Mouse (Mus musculus) midbrain, embryonic 12.5 days (tissue): ENCODE results near the gene Gsg1l2. TPM values are rescaled to one million over a fixed set of nuclear protein-coding genes. Genes with fewer than 3 reads are reported as not detected.

Source experiments
- ATAC-seq: fragments of 200-750 bp; cut with Nextera tagmentation; 2 replicates; pipeline ENCODE4 v1.8.0; 2017; ENCODE audit warnings: low read depth, moderate TSS enrichment, moderate library complexity; ENCODE audit not compliant: low FRiP score
- H3K27ac ChIP-seq: fragments of 300-500 bp; sonication (generic); replicated peaks from 2 replicates; pipeline ENCODE4 v1.5.1; 2016; ENCODE audit warnings: mild to moderate bottlenecking
- H3K27me3 ChIP-seq: fragments of 300-500 bp; sonication (generic); 2 replicates; pipeline ENCODE4 v1.6.1; 2016; ENCODE audit warnings: mild to moderate bottlenecking
- H3K36me3 ChIP-seq: fragments of 300-500 bp; sonication (generic); 2 replicates; pipeline ENCODE4 v1.6.1; 2016
- H3K4me1 ChIP-seq: fragments of 300-500 bp; sonication (generic); 2 replicates; pipeline ENCODE4 v1.6.1; 2016
- H3K4me2 ChIP-seq: fragments of 300-500 bp; sonication (generic); replicated peaks from 2 replicates; pipeline ENCODE4 v1.6.1; 2016; ENCODE audit warnings: mild to moderate bottlenecking, moderate library complexity
- H3K4me3 ChIP-seq: fragments of 300-500 bp; sonication (generic); 2 replicates; pipeline ENCODE4 v1.5.1; 2016; ENCODE audit warnings: mild to moderate bottlenecking
- H3K9ac ChIP-seq: fragments of 300-500 bp; sonication (generic); replicated peaks from 2 replicates; pipeline ENCODE4 v1.6.1; 2016; ENCODE audit warnings: mild to moderate bottlenecking, moderate library complexity
- H3K9me3 ChIP-seq: fragments of 300-500 bp; sonication (generic); 2 replicates; pipeline ENCODE4 v1.6.1; 2016; ENCODE audit warnings: mild to moderate bottlenecking
- WGBS: fragments of 180-500 bp; shearing (Covaris S2); methylation state at CpG from one replicate; pipeline ENCODE4 v1.1.7; 2016; 5-methylcytosine and 5-hydroxymethylcytosine counted together
- polyA plus RNA-seq: library from polyadenylated mRNA; unstranded; fragments of >200 nt; fragmentation: Nextera tagmentation; extraction: Ambion mirVana; gene quantifications from 2 replicates; pipeline ENCODE4 v1.2.1, GENCODE M21; 2016

Gsg1l2 gene
- not detected in 2 replicates for polyA plus RNA-seq

GRCm38 (mm10) chr11:67774379-67774778 is at the start of gene Gsg1l2:
Gene Gsg1l2 (plus strand): TSS chr11:67774608.
- WGBS: 89% methylated on average over 12 of the region's 12 CpGs

GRCm38 (mm10) chr11:67727095-67727494 is 47.3 kb upstream of the Gsg1l2 start:
- H3K4me2 ChIP-seq: no peak overlapping the region
- H3K9me3 ChIP-seq: no peaks in the 10 kb centered on the region
- H3K4me3 ChIP-seq: no peak overlapping the region
- no peaks in the 10 kb centered on the region for H3K36me3 ChIP-seq
- 84% methylated on average over 6 of the region's 6 CpGs for WGBS
- H3K9ac ChIP-seq: no peak overlapping the region
- no peaks in the 10 kb centered on the region for H3K27me3 ChIP-seq
- no peaks in the 10 kb centered on the region for H3K4me1 ChIP-seq
- ATAC-seq: no peak
- no peak overlapping the region for H3K27ac ChIP-seq

More at GRCm38 (mm10) chr11:67774379-67774778, at the start of gene Gsg1l2:
- no peak within 1 kb of the TSS for H3K4me2 ChIP-seq
- no peaks in the 10 kb centered on the region for H3K4me1 ChIP-seq
- no peaks in the 10 kb centered on the region for H3K27me3 ChIP-seq
- H3K9ac ChIP-seq: no peak within 1 kb of the TSS
- no peak within 1 kb of the TSS for H3K4me3 ChIP-seq
- H3K36me3 ChIP-seq: no peaks in the 10 kb centered on the region
- no peak within 1 kb of the TSS for H3K27ac ChIP-seq
- no peaks in the 10 kb centered on the region for H3K9me3 ChIP-seq
- ATAC-seq: no peak

GRCm38 (mm10) chr11:67728726-67729125 is 45.7 kb upstream of the Gsg1l2 start:
- Histone ChIP-seq H3K27ac (no peak overlapping the region), H3K27me3 (no peaks in the 10 kb centered on the region), H3K4me2 (no peak overlapping the region), H3K4me3 (no peak overlapping the region), H3K4me1 (no peaks in the 10 kb centered on the region), H3K9me3 (no peaks in the 10 kb centered on the region), H3K9ac (no peak overlapping the region), H3K36me3 (no peaks in the 10 kb centered on the region)
- no peak for ATAC-seq

GRCm38 (mm10) chr11:67731056-67731455 is 43.4 kb upstream of the Gsg1l2 start:
- Histone ChIP-seq H3K36me3 (no peaks in the 10 kb centered on the region), H3K9ac (no peak overlapping the region), H3K9me3 (no peaks in the 10 kb centered on the region), H3K4me3 (no peak overlapping the region), H3K27ac (no peak overlapping the region), H3K4me2 (no peak overlapping the region), H3K27me3 (no peaks in the 10 kb centered on the region), H3K4me1 (no peaks in the 10 kb centered on the region)
- WGBS: 88% methylated on average over 2 of the region's 2 CpGs
- ATAC-seq: no peak

- Histone ChIP-seq H3K27me3 (no peaks in the 10 kb centered on the region), H3K4me3 (no peak overlapping the region), H3K9me3 (no peaks in the 10 kb centered on the region), H3K4me2 (no peak overlapping the region), H3K9ac (no peak overlapping the region), H3K27ac (no peak overlapping the region), H3K36me3 (no peaks in the 10 kb centered on the region), H3K4me1 (no peaks in the 10 kb centered on the region)
- ATAC-seq: no peak
- 67% methylated on average over 1 of the region's 1 CpGs for WGBS
Measured at GRCm38 (mm10) chr11:67733726-67734125, 40.7 kb upstream of the Gsg1l2 start.

- ATAC-seq: no peak
- H3K27me3 ChIP-seq: no peaks in the 10 kb centered on the region
- no peak overlapping the region for H3K9ac ChIP-seq
- 75% methylated on average over 3 of the region's 3 CpGs for WGBS
- H3K9me3 ChIP-seq: no peaks in the 10 kb centered on the region
- no peak overlapping the region for H3K4me2 ChIP-seq
- H3K36me3 ChIP-seq: no peaks in the 10 kb centered on the region
- H3K27ac ChIP-seq: no peak overlapping the region
- no peak overlapping the region for H3K4me3 ChIP-seq
- no peaks in the 10 kb centered on the region for H3K4me1 ChIP-seq
Measured at GRCm38 (mm10) chr11:67734597-67734996, 39.8 kb upstream of the Gsg1l2 start.

GRCm38 (mm10) chr11:67738345-67738744 is 36.1 kb upstream of the Gsg1l2 start:
- no peak overlapping the region for H3K27ac ChIP-seq
- H3K9ac ChIP-seq: no peak overlapping the region
- ATAC-seq: no peak
- WGBS: 80% methylated on average over 6 of the region's 6 CpGs
- no peak overlapping the region for H3K4me3 ChIP-seq
- no peaks in the 10 kb centered on the region for H3K4me1 ChIP-seq
- H3K9me3 ChIP-seq: no peaks in the 10 kb centered on the region
- no peaks in the 10 kb centered on the region for H3K27me3 ChIP-seq
- no peak overlapping the region for H3K4me2 ChIP-seq
- no peaks in the 10 kb centered on the region for H3K36me3 ChIP-seq

- WGBS: 94% methylated on average over 5 of the region's 5 CpGs
Measured at GRCm38 (mm10) chr11:67738846-67739490, 35.4 kb upstream of the Gsg1l2 start.

GRCm38 (mm10) chr11:67741569-67741968 is 32.8 kb upstream of the Gsg1l2 start:
- no peak for ATAC-seq

More at GRCm38 (mm10) chr11:67738846-67739490, 35.4 kb upstream of the Gsg1l2 start:
- H3K27ac ChIP-seq: no peak overlapping the region
- H3K36me3 ChIP-seq: no peaks in the 10 kb centered on the region
- H3K4me3 ChIP-seq: no peak overlapping the region
- H3K9ac ChIP-seq: no peak overlapping the region
- no peaks in the 10 kb centered on the region for H3K27me3 ChIP-seq
- H3K4me1 ChIP-seq: no peaks in the 10 kb centered on the region
- no peak overlapping the region for H3K4me2 ChIP-seq
- no peaks in the 10 kb centered on the region for H3K9me3 ChIP-seq
- no peak for ATAC-seq

GRCm38 (mm10) chr11:67756287-67756686 is 18.1 kb upstream of the Gsg1l2 start:
- H3K4me3 ChIP-seq: no peak overlapping the region
- H3K9me3 ChIP-seq: no peaks in the 10 kb centered on the region
- WGBS: 88% methylated on average over 1 of the region's 1 CpGs
- no peaks in the 10 kb centered on the region for H3K36me3 ChIP-seq
- H3K9ac ChIP-seq: no peak overlapping the region
- no peak for ATAC-seq
- no peaks in the 10 kb centered on the region for H3K4me1 ChIP-seq
- H3K27me3 ChIP-seq: no peaks in the 10 kb centered on the region
- H3K27ac ChIP-seq: no peak overlapping the region
- no peak overlapping the region for H3K4me2 ChIP-seq

More at GRCm38 (mm10) chr11:67741569-67741968, 32.8 kb upstream of the Gsg1l2 start:
- Histone ChIP-seq H3K27ac (no peak overlapping the region), H3K9me3 (no peaks in the 10 kb centered on the region), H3K4me1 (no peaks in the 10 kb centered on the region), H3K4me2 (no peak overlapping the region), H3K4me3 (no peak overlapping the region), H3K9ac (no peak overlapping the region), H3K36me3 (no peaks in the 10 kb centered on the region), H3K27me3 (no peaks in the 10 kb centered on the region)

- WGBS: 74% methylated on average over 15 of the region's 15 CpGs
Measured at GRCm38 (mm10) chr11:67757373-67758167, 16.8 kb upstream of the Gsg1l2 start.

GRCm38 (mm10) chr11:67771053-67771452 is 3.4 kb upstream of the Gsg1l2 start, which contains the start of gene Glp2r:
Gene Glp2r (minus strand): TSS chr11:67771153.
- no peaks in the 10 kb centered on the region for H3K27me3 ChIP-seq
- no peaks in the 10 kb centered on the region for H3K36me3 ChIP-seq
- H3K9ac ChIP-seq: no peak within 1 kb of the TSS
- no peak for ATAC-seq
- WGBS: 85% methylated on average over 14 of the region's 14 CpGs
- no peak within 1 kb of the TSS for H3K4me3 ChIP-seq
- no peak within 1 kb of the TSS for H3K4me2 ChIP-seq
- H3K4me1 ChIP-seq: no peaks in the 10 kb centered on the region
- no peak within 1 kb of the TSS for H3K27ac ChIP-seq
- no peaks in the 10 kb centered on the region for H3K9me3 ChIP-seq

More at GRCm38 (mm10) chr11:67757373-67758167, 16.8 kb upstream of the Gsg1l2 start:
- Histone ChIP-seq H3K27me3 (no peaks in the 10 kb centered on the region), H3K4me2 (no peak overlapping the region), H3K36me3 (no peaks in the 10 kb centered on the region), H3K9me3 (no peaks in the 10 kb centered on the region), H3K27ac (no peak overlapping the region), H3K4me1 (no peaks in the 10 kb centered on the region), H3K4me3 (no peak overlapping the region), H3K9ac (no peak overlapping the region)
- ATAC-seq: no peak
